Mouse (Mus musculus): ENCODE measurements around the gene Col6a4.

The Col6a4 gene

GRCm38 (mm10) chr9:106096683-106097082, at the start of gene Col6a4:
Gene Col6a4, minus strand, starts transcription at chr9:106096783.
- no peak for DNase-seq (ENCODE audit: low spot score in 2 of 2)

- no peak for DNase-seq (ENCODE audit: low spot score in 2 of 2)
Observed at GRCm38 (mm10) chr9:106145582-106145981, 49.0 kb upstream of the Col6a4 start.

GRCm38 (mm10) chr9:106144176-106144575, 47.6 kb upstream of the Col6a4 start:
- DNase-seq (ENCODE audit: low spot score in 2 of 2): no peak

- DNase-seq (ENCODE audit: low spot score in 2 of 2): no peak
Observed at GRCm38 (mm10) chr9:106141955-106142354, 45.4 kb upstream of the Col6a4 start.

DNA sequence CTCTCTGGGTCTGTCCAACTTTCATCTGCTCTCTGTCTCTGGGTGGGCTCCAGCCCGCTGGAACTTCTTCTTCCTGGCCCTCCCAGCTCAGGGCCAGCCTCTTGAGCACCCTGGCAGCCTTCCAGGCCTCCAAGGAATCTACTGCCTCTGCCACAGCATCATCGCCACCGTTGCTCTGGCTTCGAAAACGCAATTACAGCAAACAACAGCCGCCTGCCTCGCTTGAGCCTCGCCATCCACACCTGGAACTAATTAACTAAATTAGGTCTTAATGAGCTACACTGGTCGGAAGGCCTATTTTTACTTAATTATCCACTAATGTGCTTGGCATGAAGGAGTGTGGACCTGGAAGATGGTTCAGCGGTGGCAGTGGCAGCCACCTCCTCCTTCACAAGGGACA, 43.2 kb upstream of the Col6a4 start:
- DNase-seq (ENCODE audit: low spot score in 2 of 2): no peak

DNA sequence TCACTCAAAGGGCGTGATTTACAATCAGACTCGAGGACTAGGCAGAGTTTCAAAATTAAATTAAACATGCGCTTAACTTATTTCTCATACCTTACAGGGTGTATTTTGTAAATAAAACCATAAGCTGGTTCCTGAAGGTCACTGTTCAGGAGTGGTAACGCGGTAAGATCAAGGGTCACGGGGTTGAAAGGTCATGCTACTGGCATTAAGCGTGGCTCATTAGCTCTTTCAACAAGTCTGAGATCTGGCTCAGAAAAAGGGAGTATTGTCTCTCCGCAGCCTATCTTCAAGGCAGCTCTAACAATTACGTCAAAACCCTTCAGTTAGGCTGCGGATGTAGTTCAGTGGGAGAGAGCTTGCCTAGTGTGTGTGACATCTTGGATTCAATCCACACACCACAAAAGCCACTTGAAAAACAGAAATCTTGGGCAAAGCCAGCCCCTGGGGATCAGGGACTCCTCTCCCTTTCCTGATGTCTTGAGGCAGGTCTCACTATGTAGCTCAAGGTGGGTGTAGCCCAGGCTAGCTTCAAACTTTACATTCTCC, 41.2 kb upstream of the Col6a4 start:
- DNase-seq (ENCODE audit: low spot score in 2 of 2): no peak

DNA sequence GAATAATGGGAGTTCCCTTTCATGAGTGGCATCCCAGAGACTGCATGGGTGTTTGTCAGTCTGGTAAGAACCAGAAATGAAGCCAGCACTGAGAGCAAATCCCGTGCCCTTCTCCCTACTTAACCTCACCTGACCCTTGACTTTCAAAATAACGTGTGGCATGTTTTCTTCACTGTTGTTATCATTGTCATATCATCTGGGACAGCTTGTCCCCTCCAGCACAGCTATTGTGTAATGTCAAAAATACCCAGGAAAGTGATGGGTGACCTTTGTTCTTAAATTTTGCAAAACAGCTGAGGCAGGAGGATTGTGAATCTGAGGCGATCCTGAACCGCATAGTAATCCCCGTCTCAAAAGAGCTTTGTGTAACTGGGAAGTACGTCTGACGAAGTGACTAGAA, 33.7 kb upstream of the Col6a4 start:
- no peak for DNase-seq (ENCODE audit: low spot score in 2 of 2)

DNA sequence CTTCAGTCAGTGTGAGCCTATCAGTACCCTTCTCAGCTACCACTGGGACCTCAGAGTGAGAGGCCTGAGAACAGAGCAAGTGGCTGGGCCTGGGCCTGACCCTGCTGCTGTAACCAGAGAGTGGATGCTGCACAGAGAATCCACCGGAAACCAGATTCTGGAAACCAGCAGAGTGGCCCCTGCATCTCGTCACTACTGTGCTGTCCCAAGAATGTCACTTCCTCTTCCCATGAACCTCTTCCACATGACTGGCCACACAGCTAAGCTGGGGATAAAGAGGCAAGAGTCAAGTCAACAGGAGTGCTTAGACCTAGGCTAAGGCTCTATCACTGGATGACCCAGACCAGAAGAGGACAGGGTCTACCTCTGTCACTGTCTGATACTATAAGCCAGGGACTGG, 32.5 kb upstream of the Col6a4 start:
- no peak for DNase-seq (ENCODE audit: low spot score in 2 of 2)

DNA sequence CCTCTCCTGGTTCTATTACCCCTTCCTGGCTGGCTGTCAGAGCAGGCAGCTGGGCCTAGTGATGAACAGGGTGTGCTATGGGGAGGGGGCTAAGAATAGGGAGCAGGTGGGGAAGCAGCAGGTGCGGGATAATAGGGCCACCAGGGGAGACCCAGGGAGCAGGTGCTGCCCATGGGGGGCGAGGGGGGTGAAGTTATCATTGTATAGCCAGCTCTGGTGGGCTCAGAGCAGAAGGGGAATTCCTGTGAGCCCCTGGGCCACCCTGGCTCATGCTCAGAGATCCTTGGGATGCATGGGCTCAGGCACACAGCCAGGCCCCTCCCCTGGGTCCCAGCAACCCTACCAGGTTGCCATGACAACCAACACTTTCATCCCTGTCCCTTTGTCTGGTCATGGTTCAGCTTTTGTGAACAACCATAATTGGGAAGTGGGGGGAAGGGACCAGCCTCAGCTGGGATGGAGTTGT, 30.2 kb upstream of the Col6a4 start:
- no peak for DNase-seq (ENCODE audit: low spot score in 2 of 2)

- DNase-seq (ENCODE audit: low spot score in 2 of 2): no peak
Observed at GRCm38 (mm10) chr9:106123599-106123998, 27.0 kb upstream of the Col6a4 start.

- no peak for DNase-seq (ENCODE audit: low spot score in 2 of 2)
Observed at GRCm38 (mm10) chr9:106119075-106119474, 22.5 kb upstream of the Col6a4 start.

DNA sequence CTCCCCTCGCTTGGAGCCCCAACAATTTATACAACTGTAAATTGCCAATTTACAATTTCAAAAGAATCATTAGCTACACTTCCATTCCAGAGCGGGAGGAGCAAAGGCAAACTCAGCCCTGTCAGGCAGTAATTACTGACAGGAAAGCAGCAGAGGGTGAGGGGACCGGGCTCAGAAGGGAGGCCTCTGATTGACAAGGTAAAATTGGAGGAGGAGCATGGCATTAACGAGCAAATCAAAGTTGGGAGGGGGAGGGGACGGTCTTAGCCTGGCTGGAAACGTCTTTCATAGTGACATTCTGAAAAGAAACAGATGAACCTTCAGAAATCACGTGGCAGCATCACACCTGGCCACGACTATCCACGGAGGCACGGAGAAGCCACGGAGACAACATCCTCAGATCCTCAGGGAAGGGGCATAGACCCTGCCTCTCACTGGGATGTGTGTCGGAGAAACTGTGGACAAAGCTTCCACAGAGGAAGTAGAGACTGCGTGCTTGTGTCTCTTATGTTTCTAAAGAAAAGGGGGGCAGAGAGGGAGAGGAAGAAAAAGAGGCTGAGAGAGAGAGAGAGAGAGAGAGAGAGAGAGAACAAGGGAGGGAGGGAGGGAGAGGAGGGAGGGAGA, 19.3 kb upstream of the Col6a4 start:
- DNase-seq (ENCODE audit: low spot score in 2 of 2): no peak

- peak; percentile 7 to 27 for DNase-seq (ENCODE audit: low spot score in 2 of 2)
Observed at GRCm38 (mm10) chr9:106112770-106113423, 16.3 kb upstream of the Col6a4 start.

DNA sequence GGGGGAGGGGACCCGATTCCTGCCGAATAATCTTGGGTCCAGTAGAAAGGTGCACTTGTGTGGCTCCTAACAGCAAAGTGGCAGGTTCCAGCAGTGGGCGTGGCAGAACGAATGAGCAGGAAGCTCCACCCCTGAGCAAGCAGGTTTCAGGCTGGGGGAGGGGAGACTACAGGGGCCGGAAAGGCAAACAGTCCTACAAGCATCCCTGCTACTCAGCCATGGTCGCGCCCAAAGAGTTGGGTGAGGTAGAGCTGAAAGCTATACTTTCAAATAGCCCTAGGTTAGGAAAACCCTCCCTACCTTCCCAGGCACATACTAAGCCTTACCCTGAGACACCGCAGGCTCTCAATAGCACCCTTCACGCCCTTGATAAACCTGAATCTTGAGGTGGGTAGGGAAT, 9.7 kb upstream of the Col6a4 start:
- DNase-seq (ENCODE audit: low spot score in 2 of 2): no peak

DNA sequence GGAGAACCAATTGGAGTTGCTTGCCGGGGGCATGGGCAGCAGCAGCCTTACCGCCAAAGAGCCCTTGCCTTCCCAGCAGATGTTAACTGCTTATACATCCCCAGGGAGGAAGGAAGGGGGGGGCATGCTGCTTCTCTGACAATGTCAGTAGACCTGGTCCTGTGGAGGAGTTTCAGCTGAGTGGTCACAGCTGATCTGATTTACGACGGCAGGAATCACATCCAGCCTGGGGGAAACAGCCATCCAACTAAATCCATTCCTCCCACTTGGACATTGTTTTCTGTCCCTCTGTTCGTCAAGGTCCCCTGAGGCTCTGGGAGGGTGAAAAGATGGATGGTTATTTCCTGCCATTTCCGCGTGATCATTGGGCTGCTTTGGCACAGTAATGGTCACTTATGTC, 7.8 kb upstream of the Col6a4 start:
- no peak for DNase-seq (ENCODE audit: low spot score in 2 of 2)

DNA sequence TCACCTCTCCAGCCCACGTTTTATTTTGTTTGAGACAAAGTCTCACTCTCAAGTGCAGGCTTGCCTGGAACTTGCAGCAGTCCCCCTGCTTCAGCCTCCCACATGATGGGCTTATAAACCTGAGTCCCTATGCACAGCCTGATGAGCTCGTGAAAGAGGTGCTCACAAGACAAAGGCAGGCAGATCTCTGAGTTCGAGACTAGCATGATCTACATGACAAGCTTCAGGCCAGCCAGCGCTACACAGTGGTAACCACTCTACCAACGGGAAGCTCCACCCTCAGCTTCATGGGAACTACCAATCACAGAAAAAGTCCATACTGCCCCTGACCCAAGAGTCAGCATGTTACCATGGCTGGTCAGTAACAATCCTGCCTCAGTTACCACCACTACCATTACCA, 4.6 kb upstream of the Col6a4 start:
- no peak for DNase-seq (ENCODE audit: low spot score in 2 of 2)

GRCm38 (mm10) chr9:106100262-106100661, 3.7 kb upstream of the Col6a4 start:
- no peak for DNase-seq (ENCODE audit: low spot score in 2 of 2)

DNA sequence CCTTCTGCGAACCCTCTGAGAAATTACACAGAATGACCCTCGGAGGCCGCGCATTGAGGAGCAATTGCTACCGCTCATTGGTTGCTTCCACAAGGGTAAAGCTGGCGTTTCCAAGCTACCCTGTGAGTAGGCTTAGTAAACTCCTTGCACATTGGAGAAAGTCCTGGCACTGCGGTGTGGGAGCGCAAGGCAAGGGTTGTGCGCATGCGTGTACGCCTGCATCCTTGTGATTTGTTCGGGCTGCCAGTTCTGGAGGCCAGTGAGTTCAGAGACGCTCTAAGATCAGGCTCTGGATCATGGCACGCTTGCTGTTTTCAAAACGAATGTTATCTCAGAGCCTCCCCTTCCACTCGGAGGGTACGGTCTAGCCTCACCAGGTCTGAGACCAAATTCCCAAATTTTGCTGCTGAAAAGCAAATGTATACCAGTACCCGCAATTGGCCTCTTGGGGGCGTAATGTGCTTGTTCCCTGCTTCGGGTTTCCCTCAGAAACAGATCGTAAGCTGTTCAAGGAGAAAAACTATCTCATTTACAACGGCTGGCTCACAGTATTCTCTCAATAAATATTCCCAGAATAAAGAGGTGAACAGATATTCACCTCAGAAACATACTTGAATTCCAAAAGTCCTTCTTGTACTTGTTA, 2.9 kb upstream of the Col6a4 start:
- no peak for DNase-seq (ENCODE audit: low spot score in 2 of 2)

GRCm38 (mm10) chr9:106081528-106081927, 15.1 kb downstream of the Col6a4 start:
- DNase-seq (ENCODE audit: low spot score in 2 of 2): no peak

DNA sequence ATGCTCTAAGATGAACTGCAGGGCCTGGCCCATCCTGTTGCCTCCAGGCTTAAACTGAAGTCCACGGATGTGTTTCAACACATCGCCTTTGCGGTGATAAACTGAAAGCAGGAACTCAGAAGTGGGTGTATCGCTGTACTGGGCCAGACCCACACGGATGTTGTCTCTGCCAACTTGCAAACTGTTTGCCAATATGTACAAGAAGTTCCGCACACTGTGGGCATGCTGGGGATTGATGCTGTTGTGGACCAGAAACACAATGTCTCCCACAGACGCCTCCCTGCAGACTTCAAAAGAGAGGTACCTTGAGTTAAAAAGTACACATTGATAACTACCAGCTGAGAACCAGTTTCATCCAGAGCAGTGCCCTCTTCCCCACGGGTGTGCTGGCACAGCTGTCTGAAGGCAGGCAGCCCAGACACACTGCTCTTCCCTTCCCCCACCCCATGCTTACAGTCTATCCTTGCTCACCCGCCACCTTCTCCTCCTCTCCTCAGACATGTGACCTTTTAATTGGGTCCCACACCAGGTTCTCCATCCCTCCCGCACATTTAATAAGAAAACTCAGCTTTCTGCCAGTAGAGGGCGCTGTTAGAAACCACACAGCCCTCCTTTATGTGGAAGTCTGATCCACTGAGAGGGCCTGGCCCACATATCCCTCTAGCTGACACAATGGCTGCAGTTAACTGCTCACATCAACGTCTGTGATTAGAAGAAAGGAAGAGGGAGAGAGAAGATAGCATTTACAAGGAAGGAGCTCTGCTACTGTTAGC, 16.1 kb downstream of the Col6a4 start:
- DNase-seq (ENCODE audit: low spot score in 2 of 2): peak in 1 of 2 experiments; percentile 9

GRCm38 (mm10) chr9:106077953-106078352, 18.6 kb downstream of the Col6a4 start:
- DNase-seq (ENCODE audit: low spot score in 2 of 2): no peak

DNA sequence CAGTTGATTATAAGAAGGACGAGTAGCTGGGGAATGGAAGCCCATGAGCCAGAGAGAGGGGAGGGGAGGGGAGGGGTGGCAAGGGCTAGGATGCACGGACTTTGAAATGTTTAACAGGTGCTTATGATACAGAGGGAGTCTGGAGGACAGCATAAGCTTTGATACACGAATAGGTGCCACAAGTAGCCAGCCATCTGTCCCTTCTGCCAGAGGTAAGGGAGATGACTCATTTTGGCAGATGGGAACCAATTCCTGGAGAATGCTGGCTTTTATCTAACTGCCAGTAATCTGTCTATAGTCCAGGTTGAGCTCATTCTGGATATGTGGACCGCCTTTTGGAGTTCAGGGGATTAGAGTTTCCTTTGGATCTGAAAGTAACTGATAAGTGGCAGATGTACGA, 20.3 kb downstream of the Col6a4 start:
- no peak for DNase-seq (ENCODE audit: low spot score in 2 of 2)

Measured in heart, adult 9 months (tissue).